Mouse (Mus musculus) embryonic facial prominence, embryonic 14.5 days (tissue): ENCODE data around the gene Mycl. TPM values are rescaled to one million over a fixed set of nuclear protein-coding genes. Genes with fewer than 3 reads are reported as not detected.

Experiments
- polyA plus RNA-seq: library from polyadenylated mRNA; unstranded; fragments of >200 nt; fragmentation: Nextera tagmentation; extraction: Ambion mirVana; gene quantifications from 2 replicates; pipeline ENCODE4 v1.2.1, GENCODE M21; 2014

Gene Mycl
- polyA plus RNA-seq, 1 experiment from 2014 or later, result 26.9 TPM

Other genes with a start within 250 kb of the Mycl start
- 61.3 and 67.2 TPM in 2 replicates for gene Ppt1, start 159.4 kb upstream of the Mycl start, polyA plus RNA-seq
- gene Cap1, start 109.6 kb upstream of the Mycl start, polyA plus RNA-seq, result 70.2 and 74.6 TPM in 2 replicates
- 5.3 and 6.6 TPM in 2 replicates for gene Mfsd2a, start 34.5 kb upstream of the Mycl start, polyA plus RNA-seq
- 18.8 and 19.4 TPM in 2 replicates for gene Trit1, start 20.9 kb downstream of the Mycl start, polyA plus RNA-seq
- 0.90 and 1.1 TPM in 2 replicates for gene Bmp8b, start 109.5 kb downstream of the Mycl start, polyA plus RNA-seq
- gene Oxct2b, start 120.6 kb downstream of the Mycl start, polyA plus RNA-seq, result not detected in 2 replicates
- gene Ppie, start 144.3 kb downstream of the Mycl start, polyA plus RNA-seq, result 77.8 and 84.3 TPM in 2 replicates
- 0.50 and 0.81 TPM in 2 replicates for gene Hpcal4, start 187.6 kb downstream of the Mycl start, polyA plus RNA-seq
- gene Nt5c1a, start 205.9 kb downstream of the Mycl start, polyA plus RNA-seq, result 0.22 TPM in 1 of 2 replicates, not detected in the other
- 18.4 and 19.1 TPM in 2 replicates for gene Heyl, start 237.9 kb downstream of the Mycl start, polyA plus RNA-seq